Mouse (Mus musculus) layer of hippocampus, postnatal 25 days (tissue): ENCODE data around the gene Plppr1. TPM values are rescaled to one million over a fixed set of nuclear protein-coding genes. Genes with fewer than 3 reads are reported as not detected.

ENCODE experiments used
- DNase-seq, 2 experiments: peaks; one replicate each; pipeline ENCODE4 v3.0.0; 2022; ENCODE audit warnings: mixed read lengths in 2 of 2, low spot score in 1 of 2; ENCODE audit errors: extremely low spot score in 1 of 2
- total RNA-seq, 2 experiments: library from RNA; stranded (reverse); gene quantifications; 2 replicates each; pipeline ENCODE4 v1.2.3; 2021

Plppr1 gene
- total RNA-seq, result 10 to 100 TPM; 12.6 to 13.2 TPM

- peak; percentile 39 to 49 for DNase-seq
Measured at GRCm38 (mm10) chr4:49059021-49059401, at the start of gene Plppr1. Plppr1 (plus strand) TSS chr4:49059273.

GRCm38 (mm10) chr4:49016701-49017100, 42.4 kb upstream of the Plppr1 start:
- no peak for DNase-seq

GRCm38 (mm10) chr4:49023221-49023620, 35.9 kb upstream of the Plppr1 start:
- no peak for DNase-seq

GRCm38 (mm10) chr4:49038311-49038710, 20.8 kb upstream of the Plppr1 start:
- no peak for DNase-seq

- no peak for DNase-seq
Measured at GRCm38 (mm10) chr4:49039854-49040253, 19.2 kb upstream of the Plppr1 start.

- DNase-seq, result no peak
Measured at GRCm38 (mm10) chr4:49041655-49042054, 17.4 kb upstream of the Plppr1 start.

- DNase-seq, result no peak
Measured at GRCm38 (mm10) chr4:49050628-49051027, 8.4 kb upstream of the Plppr1 start.

- no peak for DNase-seq
Measured at GRCm38 (mm10) chr4:49057916-49058315, 1.2 kb upstream of the Plppr1 start.

- no peak for DNase-seq
Measured at GRCm38 (mm10) chr4:49058557-49058956, 516 bp upstream of the Plppr1 start.

GRCm38 (mm10) chr4:49059402-49060381, 619 bp downstream of the Plppr1 start:
- peak; percentile 27 to 47 for DNase-seq

GRCm38 (mm10) chr4:49069471-49069870, 10.4 kb downstream of the Plppr1 start:
- no peak for DNase-seq

GRCm38 (mm10) chr4:49072886-49073285, 13.8 kb downstream of the Plppr1 start:
- DNase-seq, result peak in 1 of 2 experiments; percentile 57

GRCm38 (mm10) chr4:49075881-49076280, 16.8 kb downstream of the Plppr1 start:
- no peak for DNase-seq

GRCm38 (mm10) chr4:49079399-49079798, 20.3 kb downstream of the Plppr1 start:
- no peak for DNase-seq

GRCm38 (mm10) chr4:49088205-49088604, 29.1 kb downstream of the Plppr1 start:
- DNase-seq, result no peak

GRCm38 (mm10) chr4:49090461-49090860, 31.4 kb downstream of the Plppr1 start:
- no peak for DNase-seq

GRCm38 (mm10) chr4:49099448-49099847, 40.4 kb downstream of the Plppr1 start:
- no peak for DNase-seq

- no peak for DNase-seq
Measured at GRCm38 (mm10) chr4:49101934-49102768, 43.1 kb downstream of the Plppr1 start.

GRCm38 (mm10) chr4:49102769-49103193, 43.7 kb downstream of the Plppr1 start:
- DNase-seq, result no peak

- no peak for DNase-seq
Measured at GRCm38 (mm10) chr4:49104860-49105259, 45.8 kb downstream of the Plppr1 start.

GRCm38 (mm10) chr4:49107895-49108294, 48.8 kb downstream of the Plppr1 start:
- no peak for DNase-seq
